Mouse (Mus musculus): Measurements from ENCODE around the gene Tspan5.

DNA sequence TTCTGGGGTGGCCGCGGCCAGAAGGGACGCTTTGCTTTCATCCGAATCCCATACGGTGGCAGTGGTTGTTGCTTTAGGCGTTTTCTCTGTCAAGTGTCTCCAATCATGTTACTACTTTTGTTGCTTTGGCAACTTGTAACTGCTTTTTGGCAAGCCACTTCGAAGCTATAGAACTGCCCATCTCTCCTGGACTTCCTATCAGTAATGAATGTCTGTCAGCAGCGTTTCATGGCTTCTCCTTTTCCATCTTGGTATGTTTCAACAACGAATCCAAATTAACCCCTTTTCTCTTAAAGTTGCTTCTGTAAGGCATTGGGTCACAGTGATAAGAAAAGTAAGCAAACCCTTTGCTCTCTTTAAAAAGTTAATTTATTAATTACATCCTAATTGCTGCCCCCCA lies 7.7 kb downstream of the Tspan5 start:
- TF ChIP-seq CTCF (IDR thresholded peaks at IDR 0.05; ENCODE audit: low read depth) (no peak), EP300 (optimal IDR thresholded peaks at IDR 0.05) (no peak)
